Mouse (Mus musculus) skeletal muscle tissue, adult 2 months (tissue): ENCODE measurements around the gene Slc50a1.
A peak's percentile ranks its signal among the peaks of the same experiment; 100 is the strongest.

Experiments
- DNase-seq: peaks from one replicate; pipeline ENCODE4 v3.0.0-alpha.2; 2012; ENCODE audit warnings: low read depth, low spot score

Slc50a1 gene

DNA sequence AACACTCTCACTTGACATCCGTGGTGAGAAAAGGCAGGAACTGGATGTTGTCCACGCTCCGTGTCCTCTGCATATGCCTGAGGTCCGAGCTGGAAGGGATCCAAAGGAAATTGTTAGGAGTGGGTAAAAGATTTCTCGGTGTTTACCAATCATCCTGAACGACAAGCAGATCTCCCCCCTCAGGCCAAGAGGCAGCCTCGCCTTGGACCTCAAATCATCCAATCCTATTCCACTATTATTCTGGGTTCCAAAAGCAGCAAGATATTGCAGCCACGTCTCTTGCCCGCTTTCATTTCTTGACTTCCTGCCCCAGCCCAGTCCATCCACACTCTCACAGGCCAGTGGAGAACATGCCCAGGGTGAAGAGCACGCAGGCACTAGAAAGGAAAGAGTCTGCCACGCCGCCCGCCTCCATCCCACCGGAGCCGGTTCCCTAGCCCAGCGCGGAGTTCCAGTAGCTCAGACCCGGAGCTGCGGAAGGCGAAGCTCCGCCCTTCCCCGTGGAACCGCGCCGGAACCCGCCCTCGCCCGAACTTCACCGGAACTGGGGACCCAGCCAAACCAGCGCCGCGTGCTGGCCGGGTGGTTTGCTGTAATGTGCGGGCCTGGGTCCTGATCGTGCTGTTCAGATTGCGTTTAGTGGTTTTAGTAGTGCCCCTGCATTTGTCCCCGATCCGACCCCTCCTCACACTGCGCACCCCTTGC is at the start of gene Slc50a1:
Gene Slc50a1, minus strand, starts transcription at position 520 of the 705 bp plus-strand sequence.
- peak; percentile 67 for DNase-seq

DNA sequence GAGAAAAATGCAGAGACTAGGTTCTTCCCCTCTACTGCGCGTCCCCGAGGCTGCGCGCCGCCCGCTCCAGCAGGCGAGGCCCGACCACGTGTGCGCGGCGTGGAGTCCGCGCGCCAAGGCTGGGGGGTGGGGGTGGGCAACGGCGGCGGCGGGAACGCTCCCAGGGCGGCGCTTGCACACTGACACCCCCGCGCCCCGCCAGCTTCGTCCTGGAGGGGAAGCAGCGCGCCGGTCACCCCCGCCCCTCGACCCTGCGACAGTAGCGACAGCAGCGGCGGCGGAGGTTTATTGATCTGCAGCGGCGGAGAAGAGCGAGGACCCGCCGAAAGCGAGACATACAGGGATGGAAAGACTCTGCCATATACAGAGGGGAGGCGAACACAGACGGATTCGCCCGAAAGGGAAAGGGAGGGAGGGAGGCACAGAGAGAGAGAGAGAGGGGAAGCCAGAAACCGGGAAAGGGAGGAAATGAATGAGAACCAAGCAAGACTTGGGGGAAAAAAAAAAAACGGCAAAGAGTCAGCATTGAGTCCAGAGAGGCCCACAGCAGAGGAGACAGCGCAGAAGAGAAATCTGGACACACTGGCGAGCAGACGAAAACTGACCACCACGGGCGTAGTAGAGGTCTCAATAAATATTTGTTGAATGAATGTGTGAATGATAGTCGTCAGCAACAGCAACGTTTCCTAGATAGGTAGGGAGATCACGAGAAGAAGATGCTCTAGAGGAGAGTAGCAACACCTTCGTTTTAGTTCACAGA is 49.4 kb upstream of the Slc50a1 start:
- DNase-seq, result no peak

DNA sequence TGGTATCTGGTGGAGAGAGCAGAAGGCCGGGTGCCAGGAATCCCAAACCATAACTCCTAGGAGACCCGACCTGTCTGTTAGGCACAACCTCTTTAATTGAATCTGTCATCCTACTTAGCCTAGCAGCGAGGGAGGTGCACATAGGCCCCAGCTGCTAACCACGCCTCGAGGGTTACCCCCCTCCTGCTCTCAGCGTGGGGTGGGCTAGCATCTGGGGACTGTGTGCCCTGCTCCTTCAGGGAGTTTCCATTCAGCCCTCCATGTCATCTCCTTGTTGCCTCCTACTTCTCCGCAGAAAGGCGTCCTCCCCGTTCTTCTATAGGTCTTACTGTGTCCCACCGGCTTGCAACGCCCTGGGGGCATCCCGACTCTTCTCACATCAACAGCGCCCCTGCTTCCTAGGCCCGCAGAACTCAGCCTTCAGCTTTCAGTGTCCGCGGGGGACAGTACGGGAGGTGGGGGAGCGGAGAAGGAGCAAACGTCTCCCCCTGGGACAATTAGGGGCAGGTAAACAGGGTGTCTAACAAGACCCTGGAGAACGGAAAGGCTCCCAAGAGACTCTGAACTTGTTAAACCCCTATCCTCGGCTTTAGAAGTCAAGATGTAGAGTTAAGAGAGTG is 48.7 kb upstream of the Slc50a1 start:
- no peak for DNase-seq

DNA sequence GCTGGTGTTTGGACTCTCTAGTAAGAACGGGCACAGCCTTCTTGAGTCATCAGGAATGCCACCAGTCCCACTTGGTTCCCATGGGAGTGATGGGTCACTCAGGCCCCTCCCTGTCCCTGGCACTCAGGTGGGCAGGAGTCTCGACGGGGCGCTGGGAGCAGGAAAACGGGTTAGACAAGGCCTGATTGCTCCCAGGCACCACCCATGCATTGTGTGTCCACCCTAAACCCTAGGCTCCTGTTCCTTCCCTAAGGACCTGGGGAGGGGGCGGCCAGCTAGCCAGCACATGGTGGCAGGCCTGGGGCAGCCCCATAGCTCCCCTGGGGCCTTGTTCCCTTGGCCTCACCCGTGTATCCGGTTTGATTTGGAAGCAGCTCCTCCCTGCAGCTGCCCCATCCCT is 47.9 kb upstream of the Slc50a1 start:
- no peak for DNase-seq

DNA sequence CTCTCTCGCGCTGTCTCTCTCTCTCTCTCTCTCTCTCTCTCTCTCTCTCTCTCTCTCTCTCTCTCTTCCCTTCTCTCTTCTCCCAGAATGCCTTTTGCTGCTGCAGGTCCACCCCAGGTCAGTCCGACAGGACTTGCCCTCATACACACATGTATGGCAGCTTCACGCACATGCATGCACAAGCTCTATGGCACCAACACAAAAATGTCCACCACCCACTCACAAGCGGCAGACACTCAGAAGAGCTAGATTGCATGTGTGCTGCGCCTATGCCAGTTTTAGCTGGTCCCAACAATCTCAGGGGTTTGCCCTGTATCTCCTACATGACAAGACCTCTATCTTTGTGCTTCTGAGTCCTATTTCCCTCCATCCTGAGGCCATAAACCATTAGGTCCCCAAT is 46.9 kb upstream of the Slc50a1 start:
- no peak for DNase-seq

DNA sequence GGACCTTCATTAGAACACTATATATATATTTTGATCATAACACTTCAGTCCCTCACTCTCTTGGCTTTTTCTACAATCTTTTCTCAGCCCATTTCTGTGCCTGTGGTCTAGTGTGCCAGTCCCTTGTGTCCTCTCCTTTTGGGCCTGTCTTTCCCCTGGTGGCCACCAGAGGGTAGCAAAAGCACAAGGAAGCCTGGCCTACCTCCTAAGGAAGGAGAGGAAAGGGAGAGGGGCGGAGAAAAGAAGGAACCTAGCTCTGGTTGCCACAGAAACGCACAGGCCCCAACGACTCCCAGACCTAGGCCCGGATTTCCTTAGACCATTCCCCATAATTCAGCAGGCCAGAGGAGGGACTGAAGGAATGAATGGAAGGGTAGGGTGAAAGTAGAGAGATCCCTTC is 46.5 kb upstream of the Slc50a1 start:
- peak; percentile 67 for DNase-seq

DNA sequence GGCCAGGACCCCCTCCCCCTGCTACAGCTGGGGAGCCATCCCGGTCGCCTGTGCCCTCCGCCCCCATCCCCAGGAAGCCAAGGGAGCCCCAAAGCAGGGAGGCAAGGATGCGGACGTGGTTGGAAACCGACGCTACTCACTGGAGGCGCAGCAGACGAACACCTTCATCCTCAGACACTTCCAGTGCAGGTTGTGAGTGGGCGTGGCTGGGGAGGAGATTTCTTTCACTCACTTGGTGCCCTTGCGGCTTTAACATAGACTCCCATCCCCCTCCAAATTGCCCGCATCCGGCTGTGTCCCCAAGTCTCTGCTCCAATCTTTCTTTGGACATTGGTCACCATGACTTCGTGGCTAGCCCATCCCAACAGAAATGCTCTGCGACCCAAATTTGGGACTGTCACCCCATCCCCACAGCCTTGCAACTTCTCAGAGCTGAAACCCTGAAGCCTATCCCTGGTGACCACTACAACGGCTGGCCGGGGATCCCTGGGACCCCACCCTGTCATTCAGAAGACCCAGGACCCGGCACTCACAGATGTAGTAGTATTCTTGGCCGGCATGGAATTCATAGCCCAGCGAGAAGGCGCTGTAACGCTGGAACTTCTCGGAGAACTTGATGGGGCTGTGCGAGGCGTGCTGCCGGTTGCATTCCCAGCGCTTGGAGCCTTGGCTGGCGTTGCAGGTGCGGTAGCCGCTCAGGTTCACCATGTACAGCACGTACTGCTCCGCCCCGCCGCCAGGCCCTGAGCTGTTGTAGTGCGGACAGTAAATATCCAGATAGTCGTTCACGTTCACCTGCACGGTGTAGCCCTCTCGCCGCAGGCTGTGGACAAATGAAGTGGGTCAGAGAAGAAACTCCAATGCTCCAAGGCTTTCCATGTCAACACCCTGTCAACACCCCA is 45.8 kb upstream of the Slc50a1 start:
- no peak for DNase-seq

DNA sequence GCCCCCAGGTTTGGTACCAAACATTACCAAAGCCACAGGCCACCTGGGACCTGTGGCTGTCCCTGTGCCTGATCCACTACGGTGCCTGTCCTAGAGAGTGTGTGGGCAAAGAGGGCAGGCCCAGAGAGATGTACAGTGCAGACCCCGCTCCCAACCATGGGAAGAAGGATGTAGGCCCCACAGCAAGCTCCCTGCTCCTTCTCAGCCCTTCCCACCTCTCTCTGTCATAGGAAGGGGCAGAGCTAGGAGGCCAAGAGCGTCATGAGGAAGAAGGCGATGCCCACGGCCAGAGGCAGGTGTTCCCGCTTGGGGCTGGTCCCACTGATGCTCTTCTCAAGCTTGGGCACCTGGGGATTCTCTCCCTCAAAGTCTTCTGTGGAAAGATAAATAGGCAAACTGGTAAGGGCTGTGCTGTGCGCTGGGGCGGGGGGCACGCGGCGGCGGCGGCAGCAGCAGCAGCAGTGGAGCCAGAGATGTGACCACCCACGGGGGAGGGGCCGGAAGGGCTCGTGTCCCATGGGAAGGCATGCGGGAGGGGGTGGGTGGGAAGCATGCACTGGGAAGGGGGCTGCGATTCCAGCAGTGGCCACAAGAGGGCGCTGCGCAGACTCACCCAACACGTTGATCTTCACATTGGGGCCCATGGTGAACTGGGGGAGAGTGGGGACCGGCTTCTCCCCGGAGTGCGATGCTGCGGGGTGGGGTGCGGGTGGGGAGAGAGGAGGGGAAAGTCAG is 45.0 kb upstream of the Slc50a1 start:
- peak; percentile 52 for DNase-seq

DNA sequence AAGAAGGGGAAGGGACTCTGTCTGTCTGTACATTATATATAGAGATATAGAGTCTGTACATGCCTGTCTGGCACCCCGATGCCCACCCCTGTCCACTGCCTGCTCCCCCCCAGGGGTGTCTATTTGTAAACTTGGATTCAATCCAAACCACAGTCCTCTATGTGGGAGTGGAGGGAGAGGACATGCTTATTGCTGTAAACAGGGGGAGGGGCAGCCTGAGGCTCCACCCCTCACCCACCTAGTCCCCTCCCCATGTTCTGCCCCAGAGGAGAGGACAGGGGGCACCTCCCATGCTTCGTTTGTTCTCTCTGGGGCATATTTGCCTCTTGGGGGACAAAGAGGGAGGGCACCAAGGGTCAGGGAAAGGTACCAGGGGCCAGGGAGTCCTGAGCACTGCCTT is 44.4 kb upstream of the Slc50a1 start:
- no peak for DNase-seq

DNA sequence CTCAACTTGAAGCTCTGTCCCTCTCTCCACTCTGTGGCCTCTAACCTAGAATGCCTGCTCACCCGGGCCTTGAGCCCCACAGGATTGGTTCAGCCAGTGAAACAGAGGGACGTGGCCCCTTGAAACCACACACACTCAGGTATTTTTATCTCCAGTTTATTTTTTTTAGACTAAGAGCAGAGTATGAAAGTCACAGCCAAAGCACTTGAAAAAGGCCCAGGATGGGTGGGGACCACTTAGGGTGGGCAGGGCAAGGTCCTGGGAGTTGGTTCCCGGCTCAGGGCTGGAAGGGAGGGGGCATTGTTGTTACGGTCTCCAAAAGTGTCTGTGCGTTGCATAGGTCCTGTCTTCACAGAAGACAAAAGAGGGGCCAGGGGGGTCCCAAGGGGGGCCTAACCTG is 44.0 kb upstream of the Slc50a1 start:
- DNase-seq, result no peak

DNA sequence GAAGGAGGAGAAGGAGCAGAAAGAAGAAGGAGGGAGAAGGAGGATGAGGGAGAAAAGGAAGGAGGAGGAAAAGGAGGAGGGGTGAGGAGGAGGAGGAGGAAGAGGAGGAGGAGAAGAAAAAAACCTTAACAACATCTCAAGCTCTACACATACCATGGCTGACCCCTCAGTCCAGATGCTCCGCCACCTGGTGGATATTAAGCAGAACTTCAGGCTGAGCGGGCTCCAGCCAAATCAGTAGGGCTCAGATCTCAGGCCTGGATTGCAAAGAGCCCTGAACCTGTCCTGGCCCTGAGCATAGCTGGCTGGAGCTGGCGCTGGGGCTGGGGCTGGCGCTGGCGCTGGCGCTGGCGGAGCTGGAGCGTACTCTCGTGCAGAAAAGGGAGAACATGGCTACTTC is 37.7 kb upstream of the Slc50a1 start:
- DNase-seq, result peak; percentile 55

DNA sequence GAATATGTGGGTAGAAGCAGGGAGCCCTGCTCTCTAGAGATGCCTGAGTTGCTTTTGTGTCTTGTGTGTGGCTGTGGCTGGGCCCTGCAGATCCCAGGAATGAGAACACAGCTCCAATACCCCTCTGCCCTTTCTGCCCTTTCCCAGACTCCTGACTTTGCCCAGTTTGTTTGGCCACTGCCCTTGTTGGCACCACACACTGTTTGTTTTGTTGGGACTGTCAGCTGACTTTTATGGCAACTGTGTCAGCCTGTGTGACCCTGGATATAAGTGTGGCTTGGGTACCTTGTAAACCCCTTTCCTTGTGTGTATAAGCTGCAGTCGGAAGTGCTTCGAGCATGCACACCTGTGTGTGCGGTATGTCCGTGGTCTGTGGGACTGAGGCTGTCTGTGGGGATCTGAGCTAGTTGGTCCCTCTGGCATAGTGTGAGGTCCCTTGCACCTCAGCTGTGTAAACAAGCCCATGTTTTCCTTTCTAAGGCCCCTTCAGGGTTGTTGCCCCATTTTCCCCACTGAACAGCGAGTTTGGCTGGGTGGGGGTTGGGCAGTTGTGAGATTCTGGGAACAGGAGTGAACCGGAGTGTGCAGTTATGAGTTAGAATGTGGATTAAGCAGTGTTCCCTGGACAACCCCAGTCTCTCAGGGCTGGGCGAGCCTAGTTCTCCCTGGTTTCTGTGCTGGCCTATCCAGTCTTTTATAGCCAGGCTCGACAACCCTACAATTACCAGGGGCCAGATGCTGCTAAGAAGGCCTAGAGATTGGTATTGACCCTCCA is 35.4 kb upstream of the Slc50a1 start:
- no peak for DNase-seq

DNA sequence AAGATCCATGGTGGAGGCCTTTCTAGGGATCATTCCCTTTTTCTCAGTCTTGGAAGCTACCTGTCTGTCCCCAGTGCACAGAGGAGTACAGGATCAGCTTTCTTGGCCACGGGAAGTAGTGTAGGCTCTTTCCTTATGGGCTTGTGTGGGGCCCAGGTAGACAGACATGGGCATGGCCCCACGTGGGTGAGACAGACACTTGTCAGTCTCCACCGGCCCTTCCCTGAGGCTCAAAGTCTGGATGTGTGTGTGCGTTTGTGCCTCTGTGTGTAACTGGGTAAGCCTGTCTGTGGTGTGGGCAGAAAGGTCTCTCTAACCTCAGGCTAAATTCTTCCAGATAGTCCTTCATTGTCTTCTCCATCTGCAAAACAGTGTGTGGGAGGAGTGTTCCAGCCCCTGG is 34.7 kb upstream of the Slc50a1 start:
- no peak for DNase-seq

DNA sequence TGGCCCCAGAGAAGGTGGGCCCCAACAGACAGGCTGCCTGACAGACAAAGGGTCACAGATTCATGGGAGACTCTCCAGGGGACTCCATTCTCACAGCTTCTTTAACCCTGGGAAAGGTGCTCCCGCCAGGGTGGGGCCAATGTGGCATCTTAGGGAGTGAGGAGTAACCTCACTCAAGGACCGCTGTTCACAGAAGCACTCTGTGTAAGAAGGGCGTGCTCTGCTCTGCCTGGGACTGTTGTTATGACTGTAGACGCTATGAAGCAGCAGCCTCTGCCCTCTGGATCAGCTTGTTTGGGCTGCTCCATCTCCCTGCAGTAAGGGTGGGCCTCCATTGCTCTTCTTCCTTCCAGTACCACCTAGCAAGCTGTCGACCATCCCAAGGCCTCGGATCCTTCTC is 34.1 kb upstream of the Slc50a1 start:
- no peak for DNase-seq

DNA sequence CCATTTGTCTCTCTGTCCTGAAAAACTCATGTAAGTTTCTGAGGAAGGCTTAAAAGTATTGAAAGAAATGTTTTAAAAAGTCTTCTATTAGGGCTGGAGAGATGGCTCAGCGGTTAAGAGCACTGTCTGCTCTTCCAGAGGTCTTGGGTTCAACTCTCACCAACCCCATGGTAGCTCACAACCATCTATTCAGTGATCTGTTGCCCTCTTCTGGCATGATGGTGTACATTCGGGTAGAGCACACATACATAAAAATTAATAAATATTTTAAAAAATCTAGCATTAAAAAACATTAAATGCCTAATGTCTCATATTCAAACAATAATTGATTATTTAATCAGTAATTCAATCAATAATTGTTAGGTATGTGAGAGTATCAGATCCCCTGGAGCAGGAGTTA is 30.1 kb upstream of the Slc50a1 start:
- no peak for DNase-seq

DNA sequence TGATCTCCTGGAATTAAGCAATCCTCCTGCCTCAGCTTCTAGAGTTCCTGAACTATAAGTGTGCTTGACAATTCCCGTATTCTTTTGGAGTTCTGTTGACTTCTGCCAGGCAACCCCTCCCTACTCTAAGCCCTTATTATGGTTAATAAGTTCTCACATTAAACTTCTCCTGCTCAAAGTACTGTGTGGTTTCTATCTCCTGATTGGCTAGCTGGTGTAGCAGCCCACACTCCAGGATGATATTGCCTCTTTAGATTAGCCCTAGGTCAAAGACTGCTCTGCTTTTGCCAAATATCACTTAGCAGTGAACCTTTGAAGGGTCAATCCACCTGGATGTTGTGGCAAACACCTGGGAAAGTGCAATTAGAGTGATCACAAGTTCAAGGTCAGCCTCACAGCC is 29.7 kb upstream of the Slc50a1 start:
- DNase-seq, result no peak

DNA sequence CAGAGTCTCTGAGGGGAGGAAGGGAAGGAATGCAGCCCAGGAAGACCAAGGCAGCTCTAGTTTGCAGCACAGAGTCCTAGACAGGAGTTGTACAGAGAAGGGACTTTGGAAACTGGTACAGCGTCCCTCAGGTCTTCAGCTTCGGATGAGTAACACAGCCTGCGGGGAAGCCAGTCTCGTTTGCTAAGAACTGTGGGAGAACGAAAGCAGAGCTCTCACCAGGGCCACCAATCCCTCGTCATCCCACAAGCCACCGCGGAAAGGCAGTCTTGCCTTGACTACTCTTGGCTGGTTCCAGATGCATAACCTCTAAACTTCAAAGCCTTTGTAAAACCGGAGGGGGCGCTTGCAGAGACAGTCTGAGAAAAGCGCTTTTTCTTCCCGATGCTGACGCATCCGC is 29.1 kb upstream of the Slc50a1 start:
- no peak for DNase-seq

DNA sequence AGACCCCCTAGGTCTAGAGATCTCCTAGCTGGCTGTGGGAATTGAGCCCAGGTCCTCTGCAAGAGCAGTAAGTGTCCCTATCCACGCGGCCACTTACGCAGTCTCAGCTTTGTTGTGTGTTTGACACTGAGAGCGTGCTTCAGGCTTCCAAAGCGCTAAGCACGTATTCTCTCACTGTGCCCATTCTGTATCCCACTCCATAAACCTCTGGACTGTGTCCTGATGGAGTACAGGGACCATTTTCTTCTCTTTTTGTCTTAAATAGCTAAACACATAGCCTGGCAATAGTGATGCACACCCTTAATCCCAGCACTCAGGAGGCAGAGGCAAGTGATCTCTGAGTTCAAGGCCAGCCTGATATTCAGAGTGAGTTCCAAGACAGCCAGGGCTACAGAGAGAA is 28.5 kb upstream of the Slc50a1 start:
- no peak for DNase-seq

DNA sequence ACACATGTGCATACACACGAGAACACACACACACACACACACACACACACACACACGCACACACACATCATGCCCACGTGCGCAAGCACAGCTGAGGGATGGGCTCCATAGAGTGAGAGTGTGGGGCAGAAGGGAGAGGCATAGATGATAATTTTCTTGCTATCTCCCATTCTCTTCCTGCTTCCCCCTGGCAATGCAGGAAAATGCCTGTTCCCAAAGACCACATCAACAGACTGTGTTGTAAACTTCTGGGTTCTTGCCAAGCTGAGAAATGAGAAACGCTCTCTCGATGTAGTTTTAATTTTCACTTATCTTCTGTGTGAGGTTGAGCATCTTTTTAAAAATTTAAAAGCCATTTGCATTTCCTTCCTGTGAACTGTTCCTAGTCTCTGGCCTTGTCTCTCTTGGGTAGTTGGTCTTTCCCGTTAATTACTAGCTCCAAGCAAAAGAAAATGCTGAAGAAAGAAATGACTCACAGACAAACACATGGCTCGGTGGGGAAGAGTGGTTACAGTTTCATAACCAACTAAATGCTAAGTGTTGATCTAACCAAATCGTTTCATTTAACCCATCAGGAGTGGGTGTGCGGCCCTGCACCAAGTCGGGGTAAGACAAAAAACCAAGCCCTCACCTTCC is 26.5 kb upstream of the Slc50a1 start:
- DNase-seq, result no peak

DNA sequence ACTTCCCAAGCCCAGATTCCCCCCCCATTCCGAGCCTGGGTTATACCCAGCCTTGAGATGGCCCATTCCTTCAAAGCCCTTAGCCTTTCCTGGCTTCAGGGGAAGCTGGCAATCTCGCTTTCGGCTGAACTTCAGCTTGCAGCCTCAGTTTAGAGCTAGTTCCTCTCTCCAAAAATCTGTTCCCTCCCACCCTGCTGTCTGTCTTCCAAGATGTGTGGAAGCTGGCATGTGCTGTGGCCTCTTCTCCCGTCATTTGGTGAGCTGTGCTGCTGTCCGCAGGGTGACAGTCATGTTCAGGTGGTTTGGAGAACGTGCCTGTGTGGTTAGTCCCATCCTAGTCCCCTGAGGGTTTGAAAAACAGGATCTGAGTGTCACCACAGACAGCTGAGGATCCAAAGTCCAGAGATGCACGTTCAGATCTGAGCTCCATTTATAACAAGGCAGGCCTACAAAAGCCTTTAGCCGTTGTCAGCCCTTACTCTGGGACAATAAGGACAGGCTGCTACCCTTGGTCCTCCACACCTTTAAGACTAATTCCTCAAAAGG is 25.4 kb upstream of the Slc50a1 start:
- DNase-seq, result no peak
